Mouse (Mus musculus): Measurements from ENCODE around the gene Coro7.

DNA sequence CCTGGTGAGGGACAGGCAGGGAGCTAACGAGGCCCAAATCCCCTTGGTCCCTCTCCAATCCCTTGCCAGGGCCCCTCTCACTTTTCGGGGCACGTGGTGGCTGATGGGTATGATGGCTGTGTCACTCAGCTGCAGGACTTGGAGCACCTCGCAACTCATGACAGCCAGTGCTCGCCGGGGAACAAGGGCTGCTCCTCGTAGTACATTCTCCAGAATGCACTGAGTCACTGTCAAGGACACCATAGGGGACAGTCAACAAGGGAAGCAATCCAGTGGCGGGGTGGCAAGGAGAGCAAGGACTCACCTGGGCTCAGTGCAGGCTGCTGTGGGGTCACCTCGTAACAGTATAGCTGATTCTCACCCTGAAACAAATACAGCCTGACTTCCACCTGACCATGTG lies 44.9 kb downstream of the Coro7 start:
- TF ChIP-seq CTCF (IDR thresholded peaks at IDR 0.05) = no peak
- TF ChIP-seq EP300 (IDR thresholded peaks at IDR 0.05) = no peak
